Mouse (Mus musculus) neural tube, embryonic 13.5 days (tissue): ENCODE measurements around the gene Pou2f1. TPM values are rescaled to one million over a fixed set of nuclear protein-coding genes. Genes with fewer than 3 reads are reported as not detected.

Experiments
- ATAC-seq: fragments of 200-750 bp; cut with Nextera tagmentation; 2 replicates; pipeline ENCODE4 v1.8.0; 2017; ENCODE audit warnings: low read depth, mild to moderate bottlenecking, moderate TSS enrichment, moderate library complexity
- H3K27ac ChIP-seq: fragments of 300-500 bp; sonication (generic); replicated peaks from 2 replicates; pipeline ENCODE4 v1.5.1; 2015; ENCODE audit warnings: moderate library complexity, mild to moderate bottlenecking, inconsistent platforms
- H3K27me3 ChIP-seq: fragments of 300-500 bp; sonication (generic); 2 replicates; pipeline ENCODE4 v1.6.1; 2015; ENCODE audit warnings: mild to moderate bottlenecking, inconsistent platforms
- H3K36me3 ChIP-seq: fragments of 300-500 bp; sonication (generic); 2 replicates; pipeline ENCODE4 v1.6.1; 2015; ENCODE audit warnings: mild to moderate bottlenecking, inconsistent platforms
- H3K4me1 ChIP-seq: fragments of 300-500 bp; sonication (generic); replicated peaks from 2 replicates; pipeline ENCODE4 v1.6.1; 2015; ENCODE audit warnings: inconsistent platforms
- H3K4me2 ChIP-seq: fragments of 300-500 bp; sonication (generic); 2 replicates; pipeline ENCODE4 v1.6.1; 2015; ENCODE audit warnings: inconsistent platforms, mild to moderate bottlenecking, moderate library complexity
- H3K4me3 ChIP-seq: fragments of 300-500 bp; sonication (generic); 2 replicates; pipeline ENCODE4 v1.5.1; 2015; ENCODE audit warnings: mild to moderate bottlenecking, inconsistent platforms
- H3K9ac ChIP-seq: fragments of 300-500 bp; sonication (generic); 2 replicates; pipeline ENCODE4 v1.6.1; 2015; ENCODE audit warnings: moderate library complexity, mild to moderate bottlenecking, inconsistent platforms
- H3K9me3 ChIP-seq: fragments of 300-500 bp; sonication (generic); 2 replicates; pipeline ENCODE4 v1.6.1; 2016; ENCODE audit warnings: inconsistent platforms
- WGBS: fragments of 180-500 bp; shearing (Covaris S2); methylation state at CpG from one replicate; pipeline ENCODE4 v1.1.7; 2015; 5-methylcytosine and 5-hydroxymethylcytosine counted together
- polyA plus RNA-seq: library from polyadenylated mRNA; unstranded; fragments of >200 nt; fragmentation: Nextera tagmentation; extraction: Ambion mirVana; gene quantifications from 2 replicates; pipeline ENCODE4 v1.2.1, GENCODE M21; 2015

The Pou2f1 gene
- polyA plus RNA-seq: 15.5 and 18.1 TPM in 2 replicates

DNA sequence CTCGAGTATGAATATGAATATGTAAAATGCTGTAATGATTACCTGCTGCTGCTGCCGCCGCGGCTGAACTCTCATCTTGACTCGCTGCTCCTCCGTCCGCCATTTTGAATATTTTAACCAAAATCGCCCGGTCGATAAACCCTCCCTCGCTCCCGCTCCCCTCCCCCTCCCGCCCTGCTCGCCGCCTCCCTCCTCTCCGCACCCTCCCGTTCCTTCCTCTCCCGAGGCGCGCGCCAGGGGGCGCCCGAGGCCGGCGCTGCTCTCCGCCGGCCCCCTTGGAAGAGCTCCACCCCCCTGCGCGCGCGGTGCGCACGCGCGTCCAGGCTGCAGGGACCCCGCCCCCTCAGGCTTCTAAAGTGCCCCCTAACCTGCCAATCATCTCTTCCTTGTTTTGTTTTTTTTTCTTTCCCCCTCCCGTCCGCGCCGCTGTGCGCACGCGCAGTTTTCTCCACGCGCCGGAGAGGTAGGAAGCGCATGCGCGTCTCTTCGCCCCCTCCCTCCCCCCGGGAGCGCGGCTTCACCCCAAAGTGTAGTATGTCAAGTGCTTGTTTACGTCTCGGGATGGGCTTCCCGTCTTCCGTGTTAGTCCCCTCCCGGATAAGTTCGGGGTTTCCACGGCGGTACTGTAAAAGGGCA lies at the start of gene Pou2f1:
Gene Pou2f1, minus strand, starts transcription at position 159 of the 636 bp plus-strand sequence.
- Histone ChIP-seq H3K4me1 (peaks cover 33% of the 10 kb centered on the region), H3K4me2 (peak within 1 kb of the TSS; percentile 92), H3K36me3 (no peaks in the 10 kb centered on the region), H3K4me3 (peak within 1 kb of the TSS; percentile 98), H3K9me3 (no peaks in the 10 kb centered on the region), H3K9ac (peak within 1 kb of the TSS; percentile 99), H3K27ac (peak within 1 kb of the TSS; percentile 97), H3K27me3 (no peaks in the 10 kb centered on the region)
- ATAC-seq: peak; percentile 92
- 1% methylated on average over 59 of the region's 61 CpGs for WGBS

DNA sequence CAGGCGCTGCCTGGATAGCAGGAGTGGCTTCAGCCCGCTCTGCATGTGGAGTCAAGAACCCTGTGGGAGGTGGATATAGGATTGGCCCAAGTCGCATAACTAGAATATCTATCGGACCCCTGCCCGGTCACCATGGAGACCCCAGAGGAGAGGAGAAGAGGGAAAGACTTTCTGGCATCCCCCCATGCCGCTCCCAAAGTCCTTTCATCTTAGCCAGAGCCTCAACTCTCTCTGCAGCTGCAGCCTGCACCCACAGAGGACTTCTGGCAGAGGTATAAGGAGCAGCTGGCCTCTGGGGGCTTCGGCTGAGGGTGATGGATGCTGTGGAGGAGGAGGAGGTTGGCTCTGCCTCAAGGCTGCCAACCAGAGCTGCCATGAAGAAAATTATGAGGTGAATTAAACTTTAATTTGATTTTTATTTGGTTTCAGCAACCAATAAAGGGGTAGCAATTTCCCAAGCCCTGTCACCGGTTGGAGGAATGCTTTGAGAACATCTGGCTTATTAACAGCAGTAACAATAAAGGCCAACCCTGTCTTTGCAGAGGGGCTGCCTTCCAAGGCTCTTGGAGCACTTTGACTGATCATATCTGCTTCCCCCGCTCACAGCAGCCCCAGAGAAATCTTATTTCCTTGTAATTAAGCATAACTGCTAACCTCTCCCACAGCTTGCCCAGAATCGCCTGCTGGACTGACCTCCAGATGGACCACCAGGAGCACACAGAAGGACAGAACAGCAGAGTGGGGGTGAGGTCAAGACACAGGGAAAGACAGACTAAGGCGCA lies 46.8 kb upstream of the Pou2f1 start:
- WGBS: 8% methylated on average over 11 of the region's 11 CpGs
- peak; percentile 82 for ATAC-seq
- Histone ChIP-seq H3K4me2 (peak overlapping the region; percentile 90), H3K4me1 (peaks cover 58% of the 10 kb centered on the region), H3K27ac (peak overlapping the region; percentile 83), H3K27me3 (peaks cover 32% of the 10 kb centered on the region), H3K9me3 (no peaks in the 10 kb centered on the region), H3K9ac (peak overlapping the region; percentile 69), H3K36me3 (no peaks in the 10 kb centered on the region), H3K4me3 (peak overlapping the region; percentile 42)

DNA sequence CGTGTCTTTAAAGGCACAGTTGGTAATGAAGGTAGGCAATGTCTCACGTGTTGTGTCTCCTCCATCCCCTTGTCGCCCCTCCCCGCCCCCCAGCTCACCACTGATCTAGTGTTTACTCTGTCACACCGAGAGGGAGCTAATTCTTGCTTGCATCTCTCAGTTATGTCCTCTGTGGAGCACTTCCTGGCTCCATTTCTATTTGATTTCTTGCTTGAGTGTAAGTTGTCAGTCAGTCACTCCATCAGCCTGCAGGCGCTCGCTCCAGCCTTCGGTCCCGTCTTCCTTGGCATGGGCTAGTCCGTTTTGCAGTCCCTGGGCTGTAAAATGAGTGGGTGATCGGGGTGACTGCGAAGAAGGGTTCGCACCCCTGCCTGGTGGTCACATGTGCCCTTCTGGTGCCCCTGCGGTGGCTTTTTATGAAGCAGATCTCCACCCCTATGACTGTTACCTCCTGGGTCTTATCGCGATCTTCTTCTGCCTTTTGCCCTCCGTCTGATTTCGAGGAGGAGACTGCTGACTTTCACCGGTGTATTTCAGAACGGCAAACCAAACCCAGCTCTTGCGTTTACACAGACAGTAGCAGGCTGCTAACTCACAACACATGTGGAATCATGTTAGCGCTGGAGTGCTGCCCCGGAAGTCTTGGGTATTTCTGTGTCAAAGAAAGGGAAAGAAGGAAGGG lies 45.9 kb upstream of the Pou2f1 start:
- peaks cover 59% of the 10 kb centered on the region for H3K4me1 ChIP-seq
- peak overlapping the region; percentile 90 for H3K4me2 ChIP-seq
- peak; percentile 14; the same call in 1 of the 2 replicates for ATAC-seq
- no peaks in the 10 kb centered on the region for H3K36me3 ChIP-seq
- peak overlapping the region; percentile 74 for H3K27ac ChIP-seq
- peak overlapping the region; percentile 42 for H3K4me3 ChIP-seq
- peaks cover 32% of the 10 kb centered on the region for H3K27me3 ChIP-seq
- H3K9me3 ChIP-seq: no peaks in the 10 kb centered on the region
- peak overlapping the region; percentile 69 for H3K9ac ChIP-seq
- under 1% methylated on average over 23 of the region's 23 CpGs for WGBS

DNA sequence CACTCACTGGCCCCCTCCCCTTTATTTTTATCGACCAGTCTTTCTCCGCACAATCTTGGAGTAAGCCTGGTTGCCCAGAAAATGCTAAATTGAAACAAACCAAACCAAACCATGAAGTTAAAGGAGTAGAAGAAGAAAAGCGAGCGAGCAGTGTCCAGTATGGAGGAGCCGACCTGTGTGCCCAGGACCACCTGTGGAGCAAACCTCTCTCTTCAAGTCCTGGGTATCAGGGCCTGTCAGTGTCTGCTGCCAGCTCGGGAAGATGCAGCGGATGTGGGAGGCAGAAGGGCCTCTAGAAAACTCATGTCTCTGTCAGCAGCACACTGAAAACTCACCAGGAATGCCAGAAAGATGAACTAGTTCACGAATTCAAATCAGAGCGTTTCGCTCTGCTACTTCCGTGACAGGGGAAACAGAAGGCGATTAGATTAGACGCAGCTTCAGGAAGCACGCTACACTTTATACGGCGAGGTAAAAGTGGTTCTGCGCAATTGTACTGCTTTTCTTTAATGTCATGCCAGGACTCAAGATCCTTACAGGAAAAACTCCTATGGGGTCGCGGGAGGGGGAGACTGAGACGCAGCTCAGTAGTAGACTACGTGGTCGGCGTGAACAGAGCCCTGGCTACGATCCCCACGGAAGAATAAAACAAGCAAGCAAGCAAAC lies 45.2 kb upstream of the Pou2f1 start:
- WGBS: 5% methylated on average over 25 of the region's 25 CpGs
- H3K9ac ChIP-seq: peak overlapping the region; percentile 69
- H3K27ac ChIP-seq: no peak overlapping the region; the same call in 1 of the 2 replicates
- peak overlapping the region; percentile 42 for H3K4me3 ChIP-seq
- no peaks in the 10 kb centered on the region for H3K36me3 ChIP-seq
- peak overlapping the region; percentile 90 for H3K4me2 ChIP-seq
- no peaks in the 10 kb centered on the region for H3K9me3 ChIP-seq
- H3K4me1 ChIP-seq: peaks cover 55% of the 10 kb centered on the region
- no peak for ATAC-seq
- peaks cover 32% of the 10 kb centered on the region for H3K27me3 ChIP-seq

DNA sequence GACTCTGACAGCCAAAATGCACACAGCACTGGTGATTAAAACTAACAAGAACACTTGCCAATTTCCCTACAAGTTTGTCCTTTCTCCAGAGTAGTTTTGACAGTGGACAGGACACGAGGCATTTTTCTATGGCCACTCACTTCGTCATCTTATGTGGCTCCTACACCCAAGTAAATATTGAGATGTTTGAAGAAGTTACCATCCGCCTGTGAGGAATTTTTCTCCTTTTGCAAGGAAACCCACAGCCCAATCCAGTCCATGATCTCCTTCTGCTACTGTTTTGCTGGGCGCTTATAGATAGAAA lies 43.4 kb upstream of the Pou2f1 start:
- Histone ChIP-seq H3K36me3 (no peaks in the 10 kb centered on the region), H3K4me1 (peaks cover 55% of the 10 kb centered on the region), H3K4me2 (no peak overlapping the region), H3K27ac (no peak overlapping the region), H3K9me3 (no peaks in the 10 kb centered on the region), H3K9ac (no peak overlapping the region), H3K27me3 (peaks cover 31% of the 10 kb centered on the region), H3K4me3 (no peak overlapping the region)
- 50% methylated on average over 4 of the region's 4 CpGs for WGBS
- ATAC-seq: no peak

DNA sequence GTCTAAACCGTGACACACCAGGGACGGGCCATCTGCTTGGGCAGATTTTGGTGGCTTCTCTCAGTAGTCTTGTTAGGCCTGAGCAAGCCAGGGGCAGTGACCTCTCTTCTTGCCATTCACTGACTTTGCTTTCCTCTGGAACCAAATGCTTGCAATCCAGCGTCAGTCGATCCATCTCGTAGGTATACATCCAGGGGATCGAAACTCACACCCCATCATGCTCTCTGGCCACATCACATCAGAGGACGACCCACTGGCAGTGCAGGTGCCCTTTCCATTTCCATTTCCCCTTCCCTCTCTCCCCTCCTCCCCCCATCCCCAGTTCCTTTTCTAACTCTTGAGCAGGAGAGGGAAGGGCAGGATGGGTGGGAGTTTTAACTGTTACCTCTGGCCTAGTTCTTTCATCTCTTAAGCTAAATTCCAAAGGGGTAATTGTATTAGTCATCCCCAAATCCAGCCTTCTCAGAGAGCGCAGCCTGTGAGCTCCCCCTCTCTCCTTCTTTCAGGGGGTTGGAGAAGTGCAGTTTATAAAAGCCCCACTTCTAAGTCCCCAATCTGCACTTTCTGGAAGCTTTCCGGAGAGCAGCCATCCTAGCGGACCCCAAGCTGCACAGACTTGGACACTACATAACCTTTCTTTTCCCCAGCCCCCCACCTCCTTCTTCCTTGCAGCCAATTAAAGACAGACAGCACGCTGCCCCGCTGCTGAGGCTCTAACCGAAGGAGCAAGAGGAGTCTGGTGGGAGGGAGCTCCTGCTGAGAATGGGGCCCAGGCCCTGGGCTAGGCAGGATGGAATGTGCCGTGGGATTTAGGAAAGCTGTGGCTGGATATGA lies 42.8 kb upstream of the Pou2f1 start:
- H3K4me3 ChIP-seq: no peak overlapping the region
- peaks cover 55% of the 10 kb centered on the region for H3K4me1 ChIP-seq
- H3K4me2 ChIP-seq: no peak overlapping the region
- H3K9ac ChIP-seq: no peak overlapping the region
- no peak overlapping the region for H3K27ac ChIP-seq
- no peak for ATAC-seq
- H3K9me3 ChIP-seq: no peaks in the 10 kb centered on the region
- WGBS: 23% methylated on average over 14 of the region's 14 CpGs
- H3K36me3 ChIP-seq: no peaks in the 10 kb centered on the region
- peaks cover 27% of the 10 kb centered on the region for H3K27me3 ChIP-seq

DNA sequence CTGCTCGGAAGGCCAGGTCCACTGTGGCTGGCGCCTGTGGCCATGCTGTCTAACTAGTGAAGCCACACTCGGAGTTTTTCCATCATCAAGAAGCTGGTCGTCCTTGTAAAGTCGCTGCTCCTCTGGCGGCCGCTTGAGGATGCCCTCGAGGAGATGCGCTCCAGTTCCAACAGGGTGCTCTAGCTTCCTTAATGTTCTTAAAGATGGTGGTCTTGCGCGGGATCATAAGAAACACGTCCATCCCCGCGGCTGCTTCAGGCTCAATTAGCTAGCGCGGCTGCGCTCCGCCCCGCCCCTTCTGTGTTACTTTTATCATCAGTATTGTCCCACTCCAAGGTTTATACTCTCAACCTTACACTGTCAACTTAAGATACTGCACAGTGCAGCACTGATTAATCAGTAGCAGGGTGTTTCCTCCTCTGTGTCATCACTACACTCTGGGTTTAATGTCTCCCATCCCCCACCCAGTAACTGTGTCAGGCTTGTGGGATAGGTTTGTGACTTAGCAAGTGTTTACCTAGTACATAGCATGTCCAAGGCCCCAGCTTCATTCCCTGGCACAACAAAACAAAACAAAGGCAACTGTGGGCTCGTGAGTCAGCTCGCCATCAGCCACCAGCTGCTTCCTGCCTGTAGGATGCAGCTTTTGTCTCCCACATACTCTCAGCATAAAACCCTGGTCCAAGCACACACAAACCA lies 41.1 kb upstream of the Pou2f1 start:
- Histone ChIP-seq H3K36me3 (no peaks in the 10 kb centered on the region), H3K9me3 (no peaks in the 10 kb centered on the region), H3K4me1 (peaks cover 43% of the 10 kb centered on the region), H3K9ac (no peak overlapping the region), H3K27me3 (peaks cover 27% of the 10 kb centered on the region), H3K27ac (no peak overlapping the region), H3K4me2 (no peak overlapping the region), H3K4me3 (no peak overlapping the region)
- ATAC-seq: peak; percentile 42; the same call in 1 of the 2 replicates
- 72% methylated on average over 21 of the region's 21 CpGs for WGBS

DNA sequence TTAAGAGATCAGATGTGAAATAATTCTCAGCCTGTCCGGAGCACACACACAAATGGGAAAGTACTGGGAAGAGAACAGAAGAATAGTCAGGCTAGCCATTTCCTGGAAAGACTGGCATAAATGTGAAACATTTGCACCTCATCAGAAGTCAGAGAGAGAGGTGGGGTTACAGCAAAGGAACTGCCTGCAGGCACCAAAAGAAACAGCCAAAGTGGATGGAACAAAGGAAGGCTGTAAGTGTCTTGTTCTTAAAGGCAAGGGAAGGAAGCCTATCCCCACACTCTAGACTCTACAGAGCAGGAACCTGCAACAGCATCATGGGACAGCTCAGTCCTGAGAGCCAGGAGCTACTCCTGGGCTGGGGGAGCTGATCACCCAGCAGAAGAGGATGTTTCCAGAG lies 39.0 kb upstream of the Pou2f1 start:
- H3K4me3 ChIP-seq: no peak overlapping the region
- 66% methylated on average over 1 of the region's 1 CpGs for WGBS
- H3K4me1 ChIP-seq: peaks cover 22% of the 10 kb centered on the region
- no peak overlapping the region for H3K27ac ChIP-seq
- ATAC-seq: no peak
- no peak overlapping the region for H3K9ac ChIP-seq
- H3K36me3 ChIP-seq: no peaks in the 10 kb centered on the region
- H3K27me3 ChIP-seq: peaks cover 13% of the 10 kb centered on the region
- H3K4me2 ChIP-seq: no peak overlapping the region
- no peaks in the 10 kb centered on the region for H3K9me3 ChIP-seq

DNA sequence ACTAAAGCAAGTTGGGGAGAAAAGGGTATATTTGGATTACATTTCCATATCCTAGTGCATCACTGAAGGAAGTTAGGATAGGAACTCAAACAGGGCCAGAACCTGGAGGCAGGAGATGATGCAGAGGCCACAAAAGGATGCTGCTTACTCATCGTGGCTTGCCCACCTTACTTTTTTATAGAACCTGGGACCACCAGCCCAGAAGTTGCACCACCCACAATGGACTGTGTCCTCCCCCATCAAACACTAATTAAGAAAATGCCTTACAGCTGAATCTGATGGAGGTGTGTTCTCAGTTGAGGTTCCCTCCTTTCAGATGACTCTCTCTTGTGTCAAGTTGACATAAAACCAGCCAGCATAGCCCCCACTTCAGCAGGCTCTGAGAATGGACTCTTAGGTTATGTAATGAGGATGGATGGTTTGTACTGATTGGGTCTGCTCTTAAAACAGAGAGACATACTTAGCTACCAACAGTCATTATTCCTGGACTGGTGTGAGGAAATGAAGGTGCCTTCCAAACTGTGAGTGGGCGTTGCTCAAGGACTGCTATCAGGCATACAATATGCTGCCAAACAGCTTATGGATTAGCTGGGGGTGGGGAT lies 36.4 kb upstream of the Pou2f1 start:
- Histone ChIP-seq H3K4me2 (no peak overlapping the region), H3K27me3 (no peaks in the 10 kb centered on the region), H3K4me3 (no peak overlapping the region), H3K9me3 (no peaks in the 10 kb centered on the region), H3K27ac (no peak overlapping the region), H3K4me1 (peaks cover 7% of the 10 kb centered on the region), H3K36me3 (no peaks in the 10 kb centered on the region), H3K9ac (no peak overlapping the region)
- ATAC-seq: no peak
- whole genome bisulfite sequencing: 89% methylated on average over 2 of the region's 2 CpGs

DNA sequence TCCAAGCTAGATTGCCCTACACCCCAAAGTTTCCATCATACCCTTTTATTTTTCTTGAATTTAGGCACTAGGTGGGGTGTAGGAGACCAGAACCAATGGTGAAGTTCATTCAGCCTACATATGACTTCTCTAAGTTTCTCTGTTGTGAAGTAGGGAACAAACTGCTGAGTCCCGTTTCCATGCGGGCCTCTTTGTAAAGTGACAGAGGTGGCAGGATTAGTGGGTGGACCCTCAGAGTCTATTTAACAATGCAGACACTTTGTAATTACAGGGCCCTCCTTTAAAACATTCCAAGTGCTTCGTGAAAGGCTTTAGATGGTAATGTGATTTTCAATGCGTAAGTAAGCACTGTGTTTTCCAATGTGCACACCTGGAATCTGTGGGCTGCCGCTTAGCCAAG lies 32.6 kb upstream of the Pou2f1 start:
- no peaks in the 10 kb centered on the region for H3K36me3 ChIP-seq
- no peak overlapping the region for H3K9ac ChIP-seq
- WGBS: 23% methylated on average over 5 of the region's 5 CpGs
- H3K4me3 ChIP-seq: no peak overlapping the region
- H3K4me2 ChIP-seq: no peak overlapping the region
- H3K9me3 ChIP-seq: no peaks in the 10 kb centered on the region
- ATAC-seq: no peak
- no peak overlapping the region for H3K27ac ChIP-seq
- H3K27me3 ChIP-seq: no peaks in the 10 kb centered on the region
- no peaks in the 10 kb centered on the region for H3K4me1 ChIP-seq
